Mouse (Mus musculus) right cerebral cortex, postnatal 36 days (tissue): ENCODE data around the gene Spn.
"Not testable (repeated sequence)": the region's sequence is repeated elsewhere in the genome, so short reads cannot be mapped to it uniquely, and the experiment has no call there.

Experiments used
- DNase-seq, 2 experiments: peaks; one replicate each; pipeline ENCODE4 v3.0.0; 2022; ENCODE audit warnings: low spot score in 2 of 2, mixed read lengths in 1 of 2

Spn gene

GRCm38 (mm10) chr7:127137262-127138017 is at the start of gene Spn:
Gene Spn (minus strand): TSS chr7:127137823.
- no peak for DNase-seq

DNA sequence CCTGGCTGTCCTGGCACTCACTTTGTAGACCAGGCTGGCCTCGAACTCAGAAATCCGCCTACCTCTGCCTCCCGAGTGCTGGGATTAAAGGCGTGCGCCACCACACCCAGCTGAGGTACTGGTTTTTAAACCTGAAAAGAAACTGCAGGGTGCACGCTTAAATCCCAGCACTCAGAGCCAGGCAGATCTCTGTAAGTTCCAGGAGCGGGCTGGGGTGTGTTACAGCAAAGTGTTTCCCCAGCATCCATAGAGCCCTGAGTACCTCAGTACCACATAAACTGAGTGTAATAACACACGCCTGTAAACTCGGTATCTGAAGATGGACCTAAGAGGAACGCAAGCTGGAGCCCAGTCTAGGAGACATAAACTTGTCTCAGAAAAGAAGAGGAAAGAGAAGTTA is 49.7 kb upstream of the Spn start:
- no peak for DNase-seq

DNA sequence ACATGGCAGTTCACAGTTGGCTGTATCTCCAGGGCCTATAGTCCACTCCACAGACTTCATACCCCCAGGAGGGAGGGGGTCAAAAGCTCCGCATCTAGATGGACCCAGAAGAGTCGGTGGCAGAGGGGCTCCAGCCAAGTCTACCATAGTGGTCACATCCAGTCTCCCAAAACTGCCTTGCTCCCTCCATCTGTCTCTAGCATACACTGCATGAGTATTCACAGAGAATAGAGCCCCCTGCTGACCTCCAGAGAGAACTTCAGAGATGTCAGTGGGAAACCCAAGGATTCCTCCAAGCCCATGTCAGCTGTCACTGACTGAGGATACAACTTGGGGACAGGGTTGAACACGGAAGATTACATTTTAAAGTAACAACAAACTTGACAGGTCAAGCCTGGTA is 48.0 kb upstream of the Spn start:
- DNase-seq = no peak

DNA sequence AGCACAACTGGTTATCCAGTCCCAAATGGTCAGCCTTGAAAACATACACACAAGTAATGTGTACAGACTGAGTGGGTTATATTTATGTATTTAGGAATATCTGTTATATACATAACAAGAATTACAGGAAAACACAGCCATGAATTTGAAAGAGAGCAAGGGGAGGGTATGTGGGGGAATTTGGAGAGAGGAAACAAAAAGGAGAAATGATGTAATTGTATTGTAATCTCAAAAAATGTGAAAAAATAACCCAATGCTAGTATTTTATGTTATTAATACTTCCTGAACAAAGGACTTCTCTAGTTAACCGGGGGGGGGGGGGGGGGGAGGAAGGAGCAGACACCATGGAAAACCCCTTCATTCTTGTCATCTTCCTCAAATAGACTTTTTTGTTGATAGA is 47.1 kb upstream of the Spn start:
- no peak for DNase-seq

GRCm38 (mm10) chr7:127183828-127184227 is 46.2 kb upstream of the Spn start:
- DNase-seq = no peak

DNA sequence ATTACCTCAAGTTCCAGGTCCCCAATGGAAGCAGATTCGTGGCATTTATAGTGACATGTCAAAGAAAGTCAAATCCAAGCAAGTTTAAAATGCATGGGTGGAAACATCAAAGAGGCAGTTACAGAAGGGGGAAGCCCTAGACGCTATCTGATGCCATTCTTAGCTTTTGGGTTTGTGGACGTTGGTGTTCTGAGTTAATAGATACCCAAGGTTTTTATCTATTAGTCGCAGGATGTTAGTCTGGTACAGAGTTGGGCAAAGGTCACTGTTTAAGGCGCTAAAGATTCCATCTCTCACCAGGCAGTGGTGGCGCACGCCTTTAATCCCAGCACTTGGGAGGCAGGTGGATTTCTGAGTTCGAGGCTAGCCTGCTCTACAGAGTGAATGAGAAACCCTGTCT is 45.7 kb upstream of the Spn start:
- DNase-seq = no peak

DNA sequence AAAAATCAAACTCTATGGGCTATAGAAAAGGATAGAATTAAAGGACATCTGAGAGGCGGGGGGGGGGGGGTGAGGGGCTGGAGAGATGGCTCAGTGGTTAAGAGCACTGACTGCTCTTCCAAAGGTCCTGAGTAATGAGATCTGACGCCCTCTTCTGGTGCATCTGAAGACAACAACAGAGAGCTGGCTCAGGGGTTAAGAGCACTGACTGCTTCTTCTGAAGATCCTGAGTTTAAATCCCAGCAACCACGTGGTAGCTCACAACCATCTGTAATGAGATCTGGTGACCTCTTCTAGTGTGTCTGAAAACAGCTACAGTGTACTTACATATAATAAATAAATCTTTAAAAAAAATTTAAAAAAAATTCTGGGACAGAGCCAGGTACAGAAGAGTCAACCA is 44.1 kb upstream of the Spn start:
- not testable (repeated sequence) for DNase-seq

- no peak for DNase-seq
Measured at GRCm38 (mm10) chr7:127180783-127181182, 43.2 kb upstream of the Spn start.

DNA sequence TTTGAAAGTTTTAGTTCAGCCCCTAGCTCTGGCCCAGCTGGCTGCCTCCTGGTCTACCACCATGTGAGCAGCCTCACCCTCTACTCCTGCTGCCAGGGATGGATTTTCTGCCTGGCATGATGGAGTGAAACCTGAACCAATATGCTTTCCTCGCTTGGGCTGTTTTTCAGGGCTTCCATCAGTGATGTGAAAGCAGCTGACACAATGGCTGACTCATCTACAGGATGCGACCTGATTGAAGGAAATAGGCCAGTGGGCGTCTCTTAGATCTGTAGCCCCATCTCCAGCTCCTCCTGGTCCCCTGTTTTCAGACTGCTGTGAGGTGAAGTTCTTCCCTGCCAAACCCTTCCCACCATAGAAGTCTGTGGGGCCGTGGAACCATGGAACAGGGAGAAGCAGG is 39.3 kb upstream of the Spn start:
- DNase-seq = no peak

- DNase-seq = no peak
Measured at GRCm38 (mm10) chr7:127166501-127166900, 28.9 kb upstream of the Spn start.

- DNase-seq = no peak
Measured at GRCm38 (mm10) chr7:127165607-127166493, 28.2 kb upstream of the Spn start.

DNA sequence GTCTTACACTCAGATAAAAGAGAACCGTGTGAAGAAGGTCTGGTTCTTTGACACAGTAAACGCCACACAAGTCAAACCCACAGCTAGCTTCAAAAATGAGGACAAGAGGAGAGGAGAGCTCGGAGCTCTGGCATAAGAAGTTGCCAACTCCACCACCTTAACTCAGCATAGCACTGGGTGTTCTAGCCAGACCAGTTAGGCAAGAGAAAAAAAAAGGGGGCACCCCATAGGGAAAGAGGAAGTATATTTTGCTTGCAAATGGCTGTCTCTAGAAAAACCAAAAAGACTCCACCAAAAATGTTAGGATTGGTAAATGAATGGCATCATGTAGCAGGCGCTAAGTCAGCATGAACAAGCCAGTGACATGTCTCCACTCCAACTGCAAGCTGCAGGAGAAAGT is 26.4 kb upstream of the Spn start:
- DNase-seq = no peak

DNA sequence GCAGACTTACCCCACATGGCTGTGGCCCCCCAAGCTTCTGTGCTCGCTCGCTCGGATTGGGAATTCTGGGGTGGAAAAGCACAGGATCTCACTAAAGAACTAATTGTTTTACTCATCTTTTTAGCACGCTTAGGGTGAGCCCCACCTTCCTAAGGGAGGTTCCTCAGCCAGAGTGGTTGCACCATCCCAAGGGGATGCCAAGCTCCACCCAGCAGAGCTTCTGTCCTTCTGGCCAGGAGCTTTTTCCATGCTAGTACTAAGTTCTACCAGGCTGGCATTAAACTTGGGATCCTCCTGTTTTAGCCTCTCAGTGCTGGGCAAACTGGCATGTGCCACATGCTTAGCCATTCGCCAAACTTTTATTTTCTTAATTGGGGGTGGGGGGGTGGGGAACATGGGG is 24.9 kb upstream of the Spn start:
- DNase-seq = no peak

DNA sequence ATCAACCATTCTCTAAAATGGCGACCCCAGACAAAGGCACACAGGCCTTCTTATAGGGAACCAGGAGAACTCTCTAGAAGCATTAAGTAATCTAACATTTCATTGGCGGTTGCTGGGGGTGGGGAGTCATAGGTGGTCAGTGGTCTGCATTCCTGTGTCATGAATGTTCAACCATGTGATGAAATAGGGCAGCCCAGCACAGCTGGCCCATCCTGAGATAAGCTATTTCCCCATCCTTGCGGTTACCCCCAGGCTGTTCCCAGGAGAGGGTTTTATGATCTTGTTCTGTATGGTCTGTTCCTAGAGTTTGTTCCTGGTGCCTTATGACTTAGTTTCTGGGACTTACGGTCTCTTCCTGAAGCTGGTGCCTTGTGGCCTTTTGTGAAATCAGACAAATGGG is 19.9 kb upstream of the Spn start:
- no peak for DNase-seq

GRCm38 (mm10) chr7:127153477-127153876 is 15.9 kb upstream of the Spn start:
- DNase-seq = no peak

GRCm38 (mm10) chr7:127152464-127152863 is 14.8 kb upstream of the Spn start:
- no peak for DNase-seq

DNA sequence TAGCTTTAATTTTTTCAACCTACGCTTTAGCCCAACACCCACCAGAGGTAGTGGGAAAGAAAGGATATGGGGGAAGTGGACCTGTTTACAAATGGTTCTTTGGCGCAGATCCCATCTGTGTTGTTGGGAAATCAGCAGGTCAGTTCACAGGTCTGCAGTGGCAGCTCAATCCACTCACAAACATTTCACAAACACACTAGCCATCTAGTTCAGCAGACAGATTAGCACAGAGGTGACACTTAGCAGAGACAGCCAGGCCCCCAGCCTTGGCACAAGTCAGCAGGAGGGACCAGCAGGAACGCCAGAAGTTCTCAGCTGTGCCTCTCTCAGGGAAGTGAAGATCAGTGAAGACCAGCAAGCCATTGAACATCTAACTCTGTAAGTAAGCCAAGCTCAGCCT is 10.3 kb upstream of the Spn start:
- DNase-seq = no peak

DNA sequence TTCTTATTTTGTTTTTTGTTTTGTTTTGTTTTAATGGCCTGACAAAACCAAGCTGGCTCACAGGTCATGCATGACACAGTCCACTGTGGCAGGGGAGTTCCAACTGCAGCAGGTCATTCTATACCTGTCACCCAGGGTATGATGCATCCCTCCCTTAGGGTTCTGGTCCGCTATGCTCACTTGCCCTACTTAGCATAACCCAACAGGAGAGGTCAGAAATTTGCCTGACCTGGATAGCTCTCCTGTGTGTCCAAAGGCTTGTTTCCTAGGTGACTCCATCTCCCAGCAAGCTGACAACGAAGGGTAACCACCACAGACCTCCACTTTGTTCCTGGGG is 8.6 kb upstream of the Spn start:
- no peak for DNase-seq

GRCm38 (mm10) chr7:127145387-127146266 is 8.0 kb upstream of the Spn start:
- DNase-seq = no peak

DNA sequence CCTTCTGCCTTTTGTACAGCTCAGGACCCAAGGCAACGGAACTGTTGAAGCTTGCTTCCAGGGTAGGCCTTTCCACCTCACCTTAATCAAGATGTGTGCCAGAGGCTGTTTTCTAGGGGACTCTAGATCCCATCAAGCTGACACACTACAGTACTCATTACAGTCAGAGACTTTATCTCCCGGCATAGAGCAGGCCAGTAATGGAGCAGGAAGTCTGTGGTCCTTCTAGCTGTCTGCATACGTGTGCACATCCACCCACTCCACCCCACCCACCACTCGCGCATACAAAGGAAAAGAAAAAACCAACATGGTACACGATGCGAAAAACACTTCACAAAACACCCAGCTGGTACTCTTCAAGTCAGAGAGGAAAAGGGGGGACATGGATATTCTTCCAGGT is 6.8 kb upstream of the Spn start:
- DNase-seq = no peak

DNA sequence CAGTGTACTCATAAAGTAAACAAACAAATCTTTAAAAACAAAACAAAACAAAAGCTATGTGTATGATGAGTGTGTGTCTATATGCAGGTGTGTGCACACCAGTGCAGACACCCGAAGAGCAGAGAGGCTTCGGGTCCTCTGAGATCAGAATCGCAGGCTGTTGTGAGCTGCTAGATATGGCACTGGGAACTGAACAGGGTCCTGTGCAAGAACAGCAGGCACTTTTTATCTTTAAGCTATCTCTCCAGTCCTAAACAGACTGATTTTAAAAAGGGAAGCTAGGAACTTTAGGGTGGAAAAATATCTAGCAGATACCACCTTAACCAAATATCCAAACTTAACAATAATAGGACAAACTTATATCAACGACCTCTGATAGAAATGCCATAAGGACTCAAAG is 5.0 kb upstream of the Spn start:
- no peak for DNase-seq

GRCm38 (mm10) chr7:127142214-127142613 is 4.6 kb upstream of the Spn start:
- no peak for DNase-seq
